Mouse (Mus musculus) testis, adult 2 months (tissue): ENCODE results near the gene Igsf23. TPM values are rescaled to one million over a fixed set of nuclear protein-coding genes. Genes with fewer than 3 reads are reported as not detected.
"Not testable (repeated sequence)": the region's sequence is repeated elsewhere in the genome, so short reads cannot be mapped to it uniquely, and the experiment has no call there.

Source experiments
- H3K27ac ChIP-seq: fragments of 200-500 bp; 2 replicates; pipeline ENCODE4 v1.5.1; 2012; ENCODE audit warnings: low read depth, low read length; ENCODE audit not compliant: control insufficient read depth, insufficient read depth
- H3K27me3 ChIP-seq: fragments of 200-500 bp; 2 replicates; pipeline ENCODE4 v1.6.1; 2012; ENCODE audit warnings: mild to moderate bottlenecking, low read length, moderate library complexity; ENCODE audit not compliant: control insufficient read depth, insufficient read depth
- H3K36me3 ChIP-seq: fragments of 200-500 bp; 2 replicates; pipeline ENCODE4 v1.6.1; 2012; ENCODE audit warnings: mild to moderate bottlenecking, low read length; ENCODE audit not compliant: control insufficient read depth, insufficient read depth
- H3K4me1 ChIP-seq: fragments of 200-500 bp; 2 replicates; pipeline ENCODE4 v1.6.1; 2012; ENCODE audit warnings: low read length; ENCODE audit not compliant: control insufficient read depth, insufficient read depth
- H3K4me3 ChIP-seq: fragments of 200-500 bp; 2 replicates; pipeline ENCODE4 v1.5.1; 2012; ENCODE audit warnings: low read depth, mild to moderate bottlenecking, low read length, moderate library complexity, mixed read lengths; ENCODE audit not compliant: control insufficient read depth
- CTCF ChIP-seq: fragments of 200-500 bp; IDR thresholded peaks from 2 replicates; pipeline ENCODE4 v1.5.1; 2012; ENCODE audit warnings: low read depth, mild to moderate bottlenecking, inconsistent platforms, low read length, moderate library complexity; ENCODE audit not compliant: control insufficient read depth, insufficient read depth, insufficient replicate concordance
- POLR2A ChIP-seq: fragments of 200-500 bp; IDR thresholded peaks from 2 replicates; pipeline ENCODE4 v1.6.1; 2012; ENCODE audit warnings: low read depth, mild to moderate bottlenecking, inconsistent platforms, low read length, moderate library complexity; ENCODE audit not compliant: control insufficient read depth
- polyA plus RNA-seq: library from polyadenylated mRNA; depleted of rRNA; stranded (reverse); fragments of >200 nt; gene quantifications from 2 replicates; pipeline ENCODE4 v1.2.3, GENCODE M21; 2012

The Igsf23 gene
- polyA plus RNA-seq, 1 experiment, result 0.36 TPM

DNA sequence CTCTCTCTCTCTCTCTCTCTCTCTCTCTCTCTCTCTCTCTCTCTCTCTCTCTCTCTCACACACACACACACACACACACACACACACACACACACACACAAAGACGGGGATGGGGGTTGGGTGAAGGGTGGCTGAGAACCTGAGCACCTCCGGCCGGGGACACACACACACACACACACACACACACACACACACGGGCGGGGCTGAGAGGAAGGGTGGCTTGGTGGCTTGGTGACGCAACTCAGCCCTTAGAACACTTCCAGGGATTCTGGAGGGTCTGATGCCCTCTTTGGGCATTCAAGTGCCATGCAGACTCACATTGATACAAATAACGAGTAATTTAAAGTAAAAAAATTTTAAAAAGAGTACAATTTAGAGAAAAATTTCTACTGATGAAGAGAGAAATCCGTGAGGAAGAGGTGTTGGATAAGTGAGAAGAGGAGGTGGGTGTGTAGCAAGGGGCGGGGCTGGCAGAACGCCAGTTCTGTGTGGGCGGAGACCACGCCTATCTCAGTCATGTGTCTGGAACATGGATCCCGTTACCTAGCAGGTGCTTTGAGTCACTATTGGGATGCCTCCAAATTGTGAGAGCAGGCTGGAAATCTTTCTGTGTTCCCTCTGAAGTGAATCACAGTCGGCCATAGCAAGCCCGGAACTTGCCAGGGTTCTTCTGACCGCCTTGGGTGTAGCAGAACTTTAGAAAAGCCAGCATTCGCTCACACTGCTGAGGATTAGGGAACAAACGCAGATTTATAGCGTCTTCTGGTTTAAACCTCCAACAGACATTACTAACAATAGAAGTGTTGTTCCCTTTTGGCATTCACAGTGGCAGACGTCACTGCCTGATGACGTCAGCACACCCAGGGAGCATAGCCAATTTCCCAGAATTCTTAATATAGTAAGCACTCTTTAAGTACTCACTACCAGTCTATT, 17.4 kb downstream of the Igsf23 start:
- H3K4me3 ChIP-seq, result peak overlapping the region; percentile 23; the same call in 1 of the 2 replicates
- TF ChIP-seq POLR2A (no peak), CTCF (no peak)
- no peak overlapping the region for H3K27ac ChIP-seq

DNA sequence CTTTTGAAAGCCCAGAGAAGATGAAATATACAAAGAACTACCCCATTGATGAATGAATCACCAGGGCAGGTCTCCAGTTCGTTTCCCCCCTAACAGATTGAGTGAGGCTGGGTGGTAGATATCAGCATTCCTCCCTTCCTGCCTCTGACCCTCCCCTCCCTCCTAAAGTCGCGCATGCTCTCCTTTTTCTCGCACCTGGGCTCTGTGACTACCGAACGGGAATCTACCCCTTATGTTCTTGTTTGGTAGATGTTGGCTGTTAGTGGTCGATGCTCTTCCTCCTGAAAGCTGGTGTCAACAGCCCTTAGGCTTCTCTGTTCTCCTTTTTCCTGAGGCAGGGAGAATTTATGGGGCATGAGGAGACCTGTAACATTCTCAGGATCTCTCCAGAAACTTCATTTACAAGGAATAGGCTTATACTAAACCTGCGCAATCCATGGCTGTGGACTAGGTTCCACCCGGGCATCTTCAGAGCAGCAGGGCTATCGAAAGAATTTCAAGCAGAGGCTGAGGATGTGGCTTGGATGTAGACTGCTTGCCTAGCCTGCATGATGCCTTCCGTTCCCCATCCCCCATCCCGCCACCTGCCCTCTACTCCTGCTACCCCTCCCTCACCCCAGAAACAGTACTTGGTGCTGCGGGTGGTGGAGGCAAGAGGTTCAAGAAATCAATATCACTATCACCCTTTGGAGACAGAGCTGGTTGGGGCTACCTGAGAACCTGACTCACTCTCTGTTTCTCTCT, 18.3 kb downstream of the Igsf23 start:
- no peaks in the 10 kb centered on the region for H3K27me3 ChIP-seq
- no peak for TF ChIP-seq POLR2A
- H3K4me3 ChIP-seq, result no peak overlapping the region
- no peaks in the 10 kb centered on the region for H3K36me3 ChIP-seq
- H3K27ac ChIP-seq, result no peak overlapping the region
- H3K4me1 ChIP-seq, result peaks cover 23% of the 10 kb centered on the region

More for the DNA sequence above, 17.4 kb downstream of the Igsf23 start:
- Histone ChIP-seq H3K4me1 (peaks cover 29% of the 10 kb centered on the region), H3K36me3 (no peaks in the 10 kb centered on the region), H3K27me3 (no peaks in the 10 kb centered on the region)

DNA sequence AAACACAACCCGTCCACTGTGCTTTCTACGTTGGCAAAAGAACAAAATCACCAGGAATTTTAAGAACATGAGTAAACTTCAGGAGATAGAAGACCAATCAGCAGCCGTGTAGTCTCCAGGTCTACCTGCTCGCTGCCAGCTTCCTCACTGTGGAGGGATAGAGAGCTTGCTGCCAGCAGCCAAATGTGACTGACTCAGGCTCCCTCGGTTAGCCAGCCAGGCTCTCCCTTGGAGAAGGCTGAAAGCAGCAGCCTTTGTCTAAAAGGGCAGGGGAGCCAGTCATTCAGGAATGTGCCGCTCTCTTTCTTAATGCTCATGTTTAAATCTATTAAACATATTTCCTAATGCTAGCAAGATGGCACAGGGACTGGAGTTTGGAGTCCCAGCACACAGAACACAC, 20.1 kb downstream of the Igsf23 start:
- H3K27me3 ChIP-seq, H3K4me3 ChIP-seq, H3K36me3 ChIP-seq, H3K27ac ChIP-seq: not testable (repeated sequence)
- H3K4me1 ChIP-seq, result peaks cover 15% of the 10 kb centered on the region

DNA sequence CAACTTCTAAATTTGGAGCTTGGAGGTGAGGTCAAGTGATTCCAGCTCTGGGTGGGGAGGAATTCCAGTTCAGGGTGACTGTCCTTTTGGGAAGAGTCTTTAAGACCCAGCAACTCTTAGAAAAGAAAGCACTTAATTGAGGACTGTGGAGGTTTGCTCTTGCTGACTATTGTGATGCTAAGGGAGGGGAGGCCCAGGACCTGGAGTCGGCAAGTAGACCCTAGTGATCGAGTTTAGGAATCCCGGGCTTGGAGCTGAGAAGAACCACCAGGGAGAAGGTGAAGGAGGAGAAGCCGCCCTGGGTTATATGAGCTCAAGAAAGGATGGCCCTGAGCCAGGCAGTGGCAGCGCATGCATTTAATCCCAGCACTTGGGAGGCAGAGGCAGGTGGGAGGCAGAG, 22.1 kb downstream of the Igsf23 start:
- Histone ChIP-seq H3K27ac (no peak overlapping the region), H3K4me3 (no peak overlapping the region)

DNA sequence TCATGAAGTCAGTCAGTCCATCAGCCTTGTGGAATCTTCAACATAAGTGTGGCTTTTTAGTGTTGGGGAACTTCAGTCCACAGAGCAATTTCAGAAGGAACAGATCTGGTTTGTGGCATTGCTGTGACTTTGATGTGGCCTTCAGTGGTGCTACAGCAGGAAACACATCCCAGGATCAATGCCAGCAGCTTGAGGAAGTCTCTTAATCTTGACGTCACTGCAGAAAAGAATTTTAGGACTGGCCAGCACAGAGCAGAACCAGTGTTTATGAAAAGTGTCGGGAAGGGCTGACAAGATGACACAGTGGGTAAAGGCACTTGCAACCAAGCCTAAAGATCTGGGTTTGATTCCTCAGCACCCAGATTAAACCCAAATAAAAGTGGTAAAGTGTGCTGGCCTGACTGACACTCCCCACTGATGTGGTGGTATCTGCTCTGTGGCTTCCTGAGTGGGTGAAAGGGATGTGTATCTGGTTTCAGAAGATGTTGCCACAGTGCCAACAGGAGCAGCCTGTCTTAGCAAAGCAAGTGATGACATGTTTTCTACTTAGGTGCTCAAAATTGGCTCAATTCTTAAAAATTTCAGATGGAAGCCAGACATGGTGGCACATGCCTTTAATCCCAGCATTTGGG, 23.6 kb downstream of the Igsf23 start:
- no peak overlapping the region for H3K4me3 ChIP-seq
- no peaks in the 10 kb centered on the region for H3K27me3 ChIP-seq
- TF ChIP-seq POLR2A, result no peak
- no peak for TF ChIP-seq CTCF
- H3K27ac ChIP-seq, result no peak overlapping the region
- H3K4me1 ChIP-seq, result peaks cover 4% of the 10 kb centered on the region
- H3K36me3 ChIP-seq, result no peaks in the 10 kb centered on the region

More for the DNA sequence above, 22.1 kb downstream of the Igsf23 start:
- TF ChIP-seq CTCF (no peak), POLR2A (no peak)
- Histone ChIP-seq H3K36me3 (no peaks in the 10 kb centered on the region), H3K27me3 (no peaks in the 10 kb centered on the region), H3K4me1 (peaks cover 13% of the 10 kb centered on the region)

DNA sequence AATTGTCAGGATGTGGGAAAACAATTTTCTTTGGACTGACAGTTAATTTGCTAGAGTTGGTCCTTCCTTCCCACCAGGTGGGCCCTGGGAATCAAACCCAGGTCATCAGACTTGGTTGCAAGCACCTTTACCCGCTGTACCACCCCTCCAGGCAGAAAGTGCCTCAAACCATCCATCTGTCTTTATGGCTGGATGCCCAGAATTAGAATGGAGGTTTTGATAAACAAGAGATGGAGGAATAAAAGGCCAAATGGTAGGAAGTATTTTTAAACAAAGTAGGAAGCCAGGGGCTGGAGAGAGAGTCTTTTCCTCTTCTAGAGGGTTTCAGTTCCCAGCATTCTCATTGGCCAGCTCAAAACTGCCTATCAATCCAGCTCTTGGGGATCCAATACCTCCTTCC, 25.2 kb downstream of the Igsf23 start:
- Histone ChIP-seq H3K36me3 (no peaks in the 10 kb centered on the region), H3K27ac (no peak overlapping the region; the same call in 1 of the 2 replicates), H3K4me1 (peaks cover 13% of the 10 kb centered on the region), H3K4me3 (no peak overlapping the region), H3K27me3 (no peaks in the 10 kb centered on the region)
- TF ChIP-seq CTCF (no peak), POLR2A (no peak)

DNA sequence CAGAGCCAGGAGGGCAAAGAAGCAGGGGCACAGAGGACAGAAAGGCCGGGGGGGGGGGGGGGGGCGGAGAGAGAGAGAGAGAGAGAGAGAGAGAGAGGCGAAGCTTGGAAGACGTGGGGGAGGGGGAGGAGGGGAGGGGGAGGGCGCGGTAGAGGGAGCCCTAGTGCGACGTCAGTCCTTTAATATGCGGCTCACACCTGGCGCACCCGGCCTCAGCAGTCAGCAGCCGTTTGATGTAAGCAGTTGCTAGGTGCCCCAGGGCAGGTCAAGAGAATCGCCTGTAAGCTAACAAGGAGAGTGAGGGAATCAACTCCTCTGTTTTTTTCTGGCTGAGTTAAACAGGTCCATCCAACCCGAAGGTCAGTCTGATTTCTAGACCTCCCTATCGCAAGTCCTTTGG, 26.8 kb downstream of the Igsf23 start:
- Histone ChIP-seq H3K4me1 (peaks cover 19% of the 10 kb centered on the region), H3K27ac (no peak overlapping the region), H3K36me3 (no peaks in the 10 kb centered on the region), H3K4me3 (no peak overlapping the region), H3K27me3 (no peaks in the 10 kb centered on the region)
- TF ChIP-seq CTCF (no peak), POLR2A (no peak)
